10 mouse cellular contexts compared by ENCODE assay signal in genomic region chr12:70544850-70545510, GRCm38 (mm10).
DNase-seq lines count a peak whose midpoint lies in the region; ATAC-seq and TF ChIP-seq lines count a peak whose summit lies in the region.
"Had no signal": no experiment of that assay in that cellular context is flagged by ENCODE, and none has a peak within 500 bp of the region (broad histone marks: within the 10 kb centered on the region; RNA-seq: fewer than 3 reads in every experiment).

No protein-coding gene starts in this region.

- peak; percentile 97 for DNase-seq in heart, adult 11 months
- peak; percentile 65 for DNase-seq in MN1 (ENCODE audit: low spot score)
- DNase-seq in fibroblast of lung, adult 2 months (ENCODE audit: low read depth), result peak; percentile 89
- DNase-seq in lung, postnatal 10 days, result peak; percentile 29
- no peak for DNase-seq in cerebellum, adult 18-20 months
- DNase-seq: liver, embryonic 13.5 days had no signal

- TF ChIP-seq CTCF in intestine, postnatal 0 days (IDR thresholded peaks at IDR 0.05; ENCODE audit: low read depth), result no peak

- peaks cover 12% of the 10 kb centered on the region for H3K4me1 ChIP-seq in heart, embryonic 11.5 days (ENCODE audit: control insufficient read depth, insufficient read depth, low read length)
- no peaks in the 10 kb centered on the region for H3K4me1 ChIP-seq in intestine, postnatal 0 days (replicated peaks; ENCODE audit: control insufficient read depth, insufficient read depth, low read length)
- H3K4me1 ChIP-seq: liver, embryonic 13.5 days had no signal

- no peak overlapping the region for H3K9ac ChIP-seq in heart, embryonic 11.5 days (ENCODE audit: low read depth, low read length)
- no peak overlapping the region for H3K9ac ChIP-seq in intestine, postnatal 0 days (ENCODE audit: low read depth, low read length)
- H3K9ac ChIP-seq: heart, embryonic 15.5 days; liver, embryonic 13.5 days had no signal

- no peaks in the 10 kb centered on the region for H3K36me3 ChIP-seq in heart, embryonic 11.5 days (ENCODE audit: control insufficient read depth, insufficient read depth, low read length)
- H3K36me3 ChIP-seq in intestine, postnatal 0 days (ENCODE audit: control insufficient read depth, insufficient read depth), result no peaks in the 10 kb centered on the region
- H3K36me3 ChIP-seq: heart, embryonic 15.5 days; liver, embryonic 13.5 days had no signal

- no peaks in the 10 kb centered on the region for H3K27me3 ChIP-seq in heart, embryonic 11.5 days (ENCODE audit: control insufficient read depth, insufficient read depth, low read length)
- no peaks in the 10 kb centered on the region for H3K27me3 ChIP-seq in intestine, postnatal 0 days (replicated peaks; ENCODE audit: control insufficient read depth, insufficient read depth, low read length)
- H3K27me3 ChIP-seq: heart, embryonic 15.5 days; liver, embryonic 13.5 days had no signal

- H3K4me3 ChIP-seq in heart, embryonic 11.5 days (ENCODE audit: low read depth, low read length), result no peak overlapping the region
- no peak overlapping the region for H3K4me3 ChIP-seq in intestine, postnatal 0 days (ENCODE audit: low read depth, low read length)
- H3K4me3 ChIP-seq: heart, embryonic 15.5 days; liver, embryonic 13.5 days had no signal

- no peak overlapping the region for H3K4me2 ChIP-seq in heart, embryonic 11.5 days
- no peak overlapping the region for H3K4me2 ChIP-seq in intestine, postnatal 0 days (replicated peaks; ENCODE audit: low read depth)
- H3K4me2 ChIP-seq: heart, embryonic 15.5 days; liver, embryonic 13.5 days had no signal

- no peak for ATAC-seq in heart, embryonic 11.5 days (replicated peaks; ENCODE audit: insufficient number of reproducible peaks, low FRiP score, low TSS enrichment)
- no peak for ATAC-seq in erythroid progenitor cell, adult 5-6 weeks (replicated peaks; ENCODE audit: low FRiP score, poor library complexity, severe bottlenecking)
- no peak for ATAC-seq in intestine, postnatal 0 days

- no peaks in the 10 kb centered on the region for H3K9me3 ChIP-seq in heart, embryonic 11.5 days (replicated peaks; ENCODE audit: control insufficient read depth, low read length)
- no peaks in the 10 kb centered on the region for H3K9me3 ChIP-seq in intestine, postnatal 0 days (ENCODE audit: control insufficient read depth)
- H3K9me3 ChIP-seq: heart, embryonic 15.5 days; liver, embryonic 13.5 days had no signal

- 45% methylated on average over 7 of the region's 7 CpGs for WGBS in heart, embryonic 11.5 days (ENCODE audit: insufficient replicate concordance)
- 50% methylated on average over 7 of the region's 7 CpGs for WGBS in intestine, postnatal 0 days

- no peak overlapping the region for H3K27ac ChIP-seq in heart, embryonic 11.5 days (ENCODE audit: low read depth, low read length)
- H3K27ac ChIP-seq in intestine, postnatal 0 days (ENCODE audit: low read depth, low read length), result no peak overlapping the region
- H3K27ac ChIP-seq: heart, embryonic 15.5 days; liver, embryonic 13.5 days had no signal

Comparison
In these comparisons a context has a peak if more than half of its experiments do, and no peak if none do; other contexts are left out.
1. DNase-seq: peak in heart, adult 11 months (single experiment), MN1 (single experiment), fibroblast of lung, adult 2 months (single experiment) and lung, postnatal 10 days (single experiment); none in cerebellum, adult 18-20 months (0 of 2).